Comparison of ENCODE assay signal across 31 mouse cellular contexts in genomic region chr5:103943183-103943582, GRCm38 (mm10). TPM values are rescaled to one million over a fixed set of nuclear protein-coding genes. Genes with fewer than 3 reads are reported as not detected.
DNase-seq lines count a peak whose midpoint lies in the region; ATAC-seq lines count a peak whose summit lies in the region.
"Had no signal": no experiment of that assay in that cellular context is flagged by ENCODE, and none has a peak within 500 bp of the region (broad histone marks: within the 10 kb centered on the region; RNA-seq: fewer than 3 reads in every experiment).

No protein-coding gene starts in this region.

- no peak overlapping the region for H3K4me2 ChIP-seq in hindbrain, embryonic 14.5 days (replicated peaks)
- H3K4me2 ChIP-seq in hindbrain, embryonic 16.5 days (ENCODE audit: low read length): no peak overlapping the region
- no peak overlapping the region for H3K4me2 ChIP-seq in midbrain, embryonic 14.5 days (ENCODE audit: low read length)
- H3K4me2 ChIP-seq in midbrain, embryonic 16.5 days (ENCODE audit: low read length): no peak overlapping the region
- H3K4me2 ChIP-seq: embryonic facial prominence, embryonic 15.5 days; heart, embryonic 11.5 days; heart, embryonic 15.5 days; hindbrain, embryonic 13.5 days; intestine, embryonic 15.5 days had no signal

- no peak for DNase-seq in hindbrain, embryonic 14.5 days (ENCODE audit: low spot score)
- peak; percentile 25 for DNase-seq in midbrain, embryonic 14.5 days
- peak; percentile 73 for DNase-seq in Muller cell, postnatal 12 days (ENCODE audit: inconsistent ontology term)
- peak; percentile 19 for DNase-seq in forelimb bud, embryonic 11.5 days (ENCODE audit: low read depth, low spot score)
- DNase-seq in cerebellum, postnatal 25 days: no peak
- no peak for DNase-seq in ovary, postnatal 36 days (ENCODE audit: low spot score)
- DNase-seq: adrenal gland, postnatal 10 days; adrenal gland, postnatal 36 days; cerebellum, adult 11 months; cerebellum, adult 2 months; cerebellum, adult 9-11 months; cerebellum, postnatal 36 days; embryo, embryonic 11 days; forebrain, postnatal 0 days; gastrocnemius, postnatal 36 days; heart, postnatal 10 days; heart, postnatal 36 days had no signal

- H3K27me3 ChIP-seq in hindbrain, embryonic 14.5 days (ENCODE audit: control insufficient read depth, insufficient read depth, low read length): peaks cover 22% of the 10 kb centered on the region
- H3K27me3 ChIP-seq in hindbrain, embryonic 16.5 days (replicated peaks; ENCODE audit: control insufficient read depth, insufficient read depth, low read length): peaks cover 6% of the 10 kb centered on the region
- no peaks in the 10 kb centered on the region for H3K27me3 ChIP-seq in midbrain, embryonic 14.5 days (ENCODE audit: control insufficient read depth, insufficient read depth, low read length)
- H3K27me3 ChIP-seq in midbrain, embryonic 16.5 days (ENCODE audit: control insufficient read depth, insufficient read depth, low read depth, low read length): peaks cover 2% of the 10 kb centered on the region; the same call in 1 of the 2 replicates
- H3K27me3 ChIP-seq: embryonic facial prominence, embryonic 15.5 days; heart, embryonic 15.5 days had no signal

- H3K36me3 ChIP-seq in hindbrain, embryonic 14.5 days (replicated peaks; ENCODE audit: control insufficient read depth, insufficient read depth): no peaks in the 10 kb centered on the region
- H3K36me3 ChIP-seq in hindbrain, embryonic 16.5 days (ENCODE audit: control insufficient read depth, insufficient read depth, low read length): no peaks in the 10 kb centered on the region
- H3K36me3 ChIP-seq in midbrain, embryonic 14.5 days (ENCODE audit: control insufficient read depth, insufficient read depth, low read length): no peaks in the 10 kb centered on the region
- no peaks in the 10 kb centered on the region for H3K36me3 ChIP-seq in midbrain, embryonic 16.5 days (ENCODE audit: control insufficient read depth, insufficient read depth, low read length)
- H3K36me3 ChIP-seq: embryonic facial prominence, embryonic 15.5 days; heart, embryonic 15.5 days; hindbrain, embryonic 10.5 days; hindbrain, embryonic 13.5 days; intestine, embryonic 15.5 days had no signal

- 35% methylated on average over 6 of the region's 6 CpGs for WGBS in hindbrain, embryonic 14.5 days
- WGBS in hindbrain, embryonic 16.5 days: 30% methylated on average over 6 of the region's 6 CpGs
- WGBS in midbrain, embryonic 14.5 days: 22% methylated on average over 6 of the region's 6 CpGs
- WGBS in midbrain, embryonic 16.5 days: 22% methylated on average over 6 of the region's 6 CpGs

- no peak overlapping the region for H3K9ac ChIP-seq in hindbrain, embryonic 14.5 days
- no peak overlapping the region for H3K9ac ChIP-seq in hindbrain, embryonic 16.5 days (ENCODE audit: low read depth, low read length)
- no peak overlapping the region for H3K9ac ChIP-seq in midbrain, embryonic 14.5 days (replicated peaks; ENCODE audit: low read length)
- H3K9ac ChIP-seq in midbrain, embryonic 16.5 days (ENCODE audit: low read depth, low read length): no peak overlapping the region
- H3K9ac ChIP-seq: embryonic facial prominence, embryonic 15.5 days; forebrain, postnatal 0 days; heart, embryonic 15.5 days; hindbrain, embryonic 13.5 days; intestine, embryonic 15.5 days had no signal

- ATAC-seq in hindbrain, embryonic 14.5 days (ENCODE audit: low FRiP score): peak; percentile 57; the same call in 1 of the 2 replicates
- ATAC-seq in hindbrain, embryonic 16.5 days: no peak
- no peak for ATAC-seq in midbrain, embryonic 14.5 days (ENCODE audit: low FRiP score, low TSS enrichment)
- ATAC-seq in midbrain, embryonic 16.5 days: no peak
- ATAC-seq: CD4-positive, CD25-positive, alpha-beta regulatory T cell, adult 4 months; forebrain, embryonic 14.5 days; forebrain, postnatal 0 days; intestine, embryonic 15.5 days; Patski had no signal

- no peak overlapping the region for H3K27ac ChIP-seq in hindbrain, embryonic 14.5 days
- no peak overlapping the region for H3K27ac ChIP-seq in hindbrain, embryonic 16.5 days (ENCODE audit: low read depth, low read length)
- no peak overlapping the region for H3K27ac ChIP-seq in midbrain, embryonic 14.5 days (replicated peaks; ENCODE audit: low read depth, low read length)
- H3K27ac ChIP-seq in midbrain, embryonic 16.5 days (ENCODE audit: low read length): no peak overlapping the region
- H3K27ac ChIP-seq: embryonic facial prominence, embryonic 15.5 days; heart, embryonic 15.5 days; hindbrain, embryonic 10.5 days; hindbrain, embryonic 13.5 days; intestine, embryonic 15.5 days had no signal

- H3K4me1 ChIP-seq in hindbrain, embryonic 14.5 days (replicated peaks; ENCODE audit: control insufficient read depth, insufficient read depth, low read length): peaks cover 7% of the 10 kb centered on the region
- H3K4me1 ChIP-seq in hindbrain, embryonic 16.5 days (ENCODE audit: control insufficient read depth, insufficient read depth, low read depth, low read length): peaks cover 11% of the 10 kb centered on the region
- H3K4me1 ChIP-seq in midbrain, embryonic 14.5 days (ENCODE audit: control insufficient read depth, insufficient read depth, low read length): 0 out of 2 replicates have a peak, but pooled peaks cover 16% of the 10 kb centered on the region
- H3K4me1 ChIP-seq in midbrain, embryonic 16.5 days (ENCODE audit: control insufficient read depth, insufficient read depth, low read length): peaks cover 9% of the 10 kb centered on the region; the same call in 1 of the 2 replicates
- H3K4me1 ChIP-seq: intestine, embryonic 15.5 days had no signal

- 0 out of 2 replicates have a peak, but pooled peaks cover 5% of the 10 kb centered on the region for H3K9me3 ChIP-seq in hindbrain, embryonic 14.5 days (ENCODE audit: control insufficient read depth, low read length)
- 0 out of 2 replicates have a peak, but pooled peaks cover 3% of the 10 kb centered on the region for H3K9me3 ChIP-seq in hindbrain, embryonic 16.5 days (ENCODE audit: control insufficient read depth, low read length)
- H3K9me3 ChIP-seq in midbrain, embryonic 14.5 days (ENCODE audit: control insufficient read depth, low read length): no peaks in the 10 kb centered on the region
- no peaks in the 10 kb centered on the region for H3K9me3 ChIP-seq in midbrain, embryonic 16.5 days (replicated peaks; ENCODE audit: control insufficient read depth, low read length, poor library complexity, severe bottlenecking)
- H3K9me3 ChIP-seq: embryonic facial prominence, embryonic 15.5 days; heart, embryonic 15.5 days; hindbrain, embryonic 10.5 days; hindbrain, embryonic 13.5 days; intestine, embryonic 15.5 days had no signal

- H3K4me3 ChIP-seq in hindbrain, embryonic 14.5 days (replicated peaks; ENCODE audit: low read length): no peak overlapping the region
- no peak overlapping the region for H3K4me3 ChIP-seq in hindbrain, embryonic 16.5 days (ENCODE audit: low read length)
- no peak overlapping the region for H3K4me3 ChIP-seq in midbrain, embryonic 14.5 days (replicated peaks; ENCODE audit: low read depth, low read length)
- H3K4me3 ChIP-seq in midbrain, embryonic 16.5 days (ENCODE audit: low read depth, low read length): no peak overlapping the region
- H3K4me3 ChIP-seq: embryonic facial prominence, embryonic 15.5 days; heart, embryonic 15.5 days; hindbrain, embryonic 10.5 days; hindbrain, embryonic 13.5 days; intestine, embryonic 15.5 days had no signal

RNA-seq across cellular contexts. Expression of gene Klhl8, which starts 32.1 kb away (rescaled TPM):
- 45.4 and 47.5 TPM in 2 replicates for polyA plus RNA-seq in hindbrain, embryonic 14.5 days (2014; fragmentation: Nextera tagmentation; extraction: Ambion mirVana)
- 40.7 and 42.5 TPM in 2 replicates for polyA plus RNA-seq in hindbrain, embryonic 16.5 days (2015; fragmentation: Nextera tagmentation; extraction: Ambion mirVana)
- 35.3 and 47.3 TPM in 2 replicates for polyA plus RNA-seq in midbrain, embryonic 14.5 days (2014; fragmentation: Nextera tagmentation; extraction: Ambion mirVana)
- polyA plus RNA-seq in midbrain, embryonic 16.5 days (2015; fragmentation: Nextera tagmentation; extraction: Ambion mirVana): 49.6 and 49.7 TPM in 2 replicates

RNA-seq across cellular contexts. Expression of gene Hsd17b13, which starts 34.0 kb away (rescaled TPM):
- polyA plus RNA-seq in hindbrain, embryonic 14.5 days (2014; fragmentation: Nextera tagmentation; extraction: Ambion mirVana): not detected in 2 replicates
- polyA plus RNA-seq in hindbrain, embryonic 16.5 days (2015; fragmentation: Nextera tagmentation; extraction: Ambion mirVana): not detected in 2 replicates
- polyA plus RNA-seq in midbrain, embryonic 14.5 days (2014; fragmentation: Nextera tagmentation; extraction: Ambion mirVana): not detected in 2 replicates
- not detected in 2 replicates for polyA plus RNA-seq in midbrain, embryonic 16.5 days (2015; fragmentation: Nextera tagmentation; extraction: Ambion mirVana)
- polyA plus RNA-seq: C2C12; CD4-positive, CD25-positive, alpha-beta regulatory T cell, adult 4 months; cerebellum, adult 2 months; embryonic facial prominence, embryonic 11.5 days; forebrain, embryonic 11.5 days; forebrain, embryonic 14.5 days; heart, embryonic 15.5 days; hindbrain, embryonic 10.5 days; hindbrain, embryonic 13.5 days; Patski had no signal

Comparison
In these comparisons a context has a peak if more than half of its experiments do, and no peak if none do; other contexts are left out.
1. DNase-seq: peak in midbrain, embryonic 14.5 days (single experiment), Muller cell, postnatal 12 days (single experiment) and forelimb bud, embryonic 11.5 days (single experiment); none in hindbrain, embryonic 14.5 days (single experiment), cerebellum, postnatal 25 days (0 of 2) and ovary, postnatal 36 days (single experiment).